ENCODE assay signal across 31 mouse cellular contexts in the genomic region with DNA sequence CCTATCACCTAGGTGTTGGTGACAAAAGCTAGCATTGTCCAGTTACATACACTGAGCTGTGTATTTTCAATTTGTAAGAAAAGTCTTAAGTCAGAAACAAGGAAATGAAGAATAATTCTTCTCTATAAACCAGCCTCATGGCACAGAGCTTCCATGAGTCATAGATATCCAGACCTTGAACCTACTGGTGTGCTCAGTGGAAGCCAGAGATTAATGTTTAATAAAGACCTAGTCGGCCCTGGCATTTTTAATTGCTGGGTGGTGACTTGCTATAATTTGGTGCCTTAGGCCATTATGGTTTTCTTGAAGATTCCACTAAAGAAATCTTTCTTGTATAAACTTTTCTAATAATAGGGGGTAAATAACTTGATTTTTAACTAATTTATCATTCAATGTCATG.
DNase-seq lines count a peak whose midpoint lies in the region; ATAC-seq and TF ChIP-seq lines count a peak whose summit lies in the region.
"Had no signal": no experiment of that assay in that cellular context is flagged by ENCODE, and none has a peak within 500 bp of the region (broad histone marks: within the 10 kb centered on the region; RNA-seq: fewer than 3 reads in every experiment).

No protein-coding gene starts in this region.

- POLR2A ChIA-PET in Patski (lab: Charles Lee), result no interaction called here

- no peaks in the 10 kb centered on the region for H3K4me1 ChIP-seq in kidney, adult 2 months (ENCODE audit: control insufficient read depth, insufficient read depth, low read length)
- no peaks in the 10 kb centered on the region for H3K4me1 ChIP-seq in intestine, postnatal 0 days (replicated peaks; ENCODE audit: control insufficient read depth, insufficient read depth, low read length)
- H3K4me1 ChIP-seq in hindbrain, embryonic 16.5 days (ENCODE audit: control insufficient read depth, insufficient read depth, low read depth, low read length), result no peaks in the 10 kb centered on the region
- H3K4me1 ChIP-seq: embryonic facial prominence, embryonic 10.5 days; embryonic facial prominence, embryonic 15.5 days; forebrain, embryonic 13.5 days; heart, embryonic 12.5 days; hindbrain, embryonic 13.5 days; limb, embryonic 13.5 days; liver, embryonic 13.5 days; midbrain, embryonic 13.5 days; neural tube, embryonic 13.5 days had no signal

- DNase-seq in adrenal gland, adult (ENCODE audit: inconsistent age in 2 of 2, low spot score in 1 of 2), result peak; percentile 43 to 77
- no peak for DNase-seq in adrenal gland, postnatal 25 days
- DNase-seq in kidney, adult 2 months, result peak; percentile 70
- no peak for DNase-seq in kidney, postnatal 10 days
- peak; percentile 31 for DNase-seq in Patski (ENCODE audit: low read depth, low spot score)
- no peak for DNase-seq in layer of hippocampus, adult 9-10 months (ENCODE audit: low spot score)
- DNase-seq: cerebellum, adult 8-10 months; cerebellum, postnatal 25 days; gastrocnemius, postnatal 36 days; heart, adult 18-20 months; heart, postnatal 4 days; liver, embryonic 13.5 days; lung, adult 18-20 months; right cerebral cortex, postnatal 4 days; thymus, adult 18-20 months; thymus, postnatal 25 days had no signal

- H3K36me3 ChIP-seq in kidney, adult 2 months (ENCODE audit: control insufficient read depth, insufficient read depth, low read length), result no peaks in the 10 kb centered on the region
- H3K36me3 ChIP-seq in intestine, postnatal 0 days (ENCODE audit: control insufficient read depth, insufficient read depth), result no peaks in the 10 kb centered on the region
- H3K36me3 ChIP-seq in hindbrain, embryonic 16.5 days (ENCODE audit: control insufficient read depth, insufficient read depth, low read length), result no peaks in the 10 kb centered on the region
- H3K36me3 ChIP-seq: embryonic facial prominence, embryonic 10.5 days; embryonic facial prominence, embryonic 15.5 days; G1E; heart, embryonic 12.5 days; hindbrain, embryonic 13.5 days; limb, embryonic 13.5 days; liver, embryonic 13.5 days; midbrain, embryonic 13.5 days; neural tube, embryonic 13.5 days had no signal

- no peaks in the 10 kb centered on the region for H3K9me3 ChIP-seq in intestine, postnatal 0 days (ENCODE audit: control insufficient read depth)
- H3K9me3 ChIP-seq in hindbrain, embryonic 16.5 days (ENCODE audit: control insufficient read depth, low read length), result no peaks in the 10 kb centered on the region
- H3K9me3 ChIP-seq: embryonic facial prominence, embryonic 10.5 days; embryonic facial prominence, embryonic 15.5 days; forebrain, embryonic 13.5 days; G1E; heart, embryonic 12.5 days; hindbrain, embryonic 13.5 days; limb, embryonic 13.5 days; liver, embryonic 13.5 days; midbrain, embryonic 13.5 days; neural tube, embryonic 13.5 days had no signal

- in situ Hi-C loops in Patski (cut with MboI; ENCODE audit: low pct_unique_long_range_greater_than_20kb), result no loop called here

- H3K4me3 ChIP-seq in kidney, adult 2 months (ENCODE audit: insufficient read depth, low read depth, low read length), result no peak overlapping the region
- no peak overlapping the region for H3K4me3 ChIP-seq in intestine, postnatal 0 days (ENCODE audit: low read depth, low read length)
- H3K4me3 ChIP-seq in hindbrain, embryonic 16.5 days (ENCODE audit: low read length), result no peak overlapping the region
- H3K4me3 ChIP-seq: embryonic facial prominence, embryonic 10.5 days; embryonic facial prominence, embryonic 15.5 days; forebrain, embryonic 13.5 days; heart, embryonic 12.5 days; hindbrain, embryonic 13.5 days; layer of hippocampus, adult 2 months; limb, embryonic 13.5 days; liver, embryonic 13.5 days; midbrain, embryonic 13.5 days; neural tube, embryonic 13.5 days had no signal

- H3K4me2 ChIP-seq in intestine, postnatal 0 days (replicated peaks; ENCODE audit: low read depth), result no peak overlapping the region
- H3K4me2 ChIP-seq in hindbrain, embryonic 16.5 days (ENCODE audit: low read length), result no peak overlapping the region
- H3K4me2 ChIP-seq: embryonic facial prominence, embryonic 15.5 days; forebrain, embryonic 13.5 days; heart, embryonic 12.5 days; hindbrain, embryonic 13.5 days; limb, embryonic 13.5 days; liver, embryonic 13.5 days; midbrain, embryonic 13.5 days; neural tube, embryonic 13.5 days had no signal

- ATAC-seq in Patski, result peak; percentile 78
- ATAC-seq in intestine, postnatal 0 days, result peak; percentile 99
- no peak for ATAC-seq in hindbrain, embryonic 16.5 days
- ATAC-seq: forebrain, embryonic 13.5 days; lung, postnatal 0 days; midbrain, embryonic 13.5 days had no signal

- H3K27ac ChIP-seq in kidney, adult 2 months (ENCODE audit: insufficient read depth, low read depth, low read length), result no peak overlapping the region
- H3K27ac ChIP-seq in intestine, postnatal 0 days (ENCODE audit: low read depth, low read length), result peak overlapping the region; percentile 50; the same call in 1 of the 2 replicates
- H3K27ac ChIP-seq in hindbrain, embryonic 16.5 days (ENCODE audit: low read depth, low read length), result no peak overlapping the region
- H3K27ac ChIP-seq: embryonic facial prominence, embryonic 10.5 days; embryonic facial prominence, embryonic 15.5 days; forebrain, embryonic 13.5 days; hindbrain, embryonic 13.5 days; layer of hippocampus, adult 2 months; limb, embryonic 13.5 days; liver, embryonic 13.5 days; macrophage; midbrain, embryonic 13.5 days; neural tube, embryonic 13.5 days; stomach, postnatal 0 days had no signal

- TF ChIP-seq POLR2A in kidney, adult 2 months (IDR thresholded peaks at IDR 0.05; ENCODE audit: low read depth, low read length), result no peak

- no peaks in the 10 kb centered on the region for H3K27me3 ChIP-seq in kidney, adult 2 months (replicated peaks; ENCODE audit: control insufficient read depth, insufficient read depth, low read length)
- H3K27me3 ChIP-seq in Patski, result no peaks in the 10 kb centered on the region
- no peaks in the 10 kb centered on the region for H3K27me3 ChIP-seq in intestine, postnatal 0 days (replicated peaks; ENCODE audit: control insufficient read depth, insufficient read depth, low read length)
- H3K27me3 ChIP-seq in hindbrain, embryonic 16.5 days (replicated peaks; ENCODE audit: control insufficient read depth, insufficient read depth, low read length), result no peaks in the 10 kb centered on the region
- H3K27me3 ChIP-seq: embryonic facial prominence, embryonic 15.5 days; forebrain, embryonic 13.5 days; heart, embryonic 12.5 days; hindbrain, embryonic 13.5 days; limb, embryonic 13.5 days; liver, embryonic 13.5 days; midbrain, embryonic 13.5 days; neural tube, embryonic 13.5 days had no signal

- TF ChIP-seq CTCF in kidney, adult 2 months (conservative IDR thresholded peaks at IDR 0.05; ENCODE audit: insufficient read depth, insufficient read length, low read depth, low read length), result no peak
- TF ChIP-seq CTCF in Patski (IDR thresholded peaks at IDR 0.05), result no peak
- TF ChIP-seq CTCF in intestine, postnatal 0 days (IDR thresholded peaks at IDR 0.05; ENCODE audit: low read depth), result no peak

- no peak overlapping the region for H3K9ac ChIP-seq in intestine, postnatal 0 days (ENCODE audit: low read depth, low read length)
- H3K9ac ChIP-seq in hindbrain, embryonic 16.5 days (ENCODE audit: low read depth, low read length), result no peak overlapping the region
- H3K9ac ChIP-seq: embryonic facial prominence, embryonic 15.5 days; forebrain, embryonic 13.5 days; heart, embryonic 12.5 days; hindbrain, embryonic 13.5 days; limb, embryonic 13.5 days; liver, embryonic 13.5 days; midbrain, embryonic 13.5 days; neural tube, embryonic 13.5 days had no signal

- WGBS in kidney, adult 2 months, result 35% methylated on average over 1 of the region's 1 CpGs
- 22% methylated on average over 1 of the region's 1 CpGs for WGBS in intestine, postnatal 0 days
- WGBS in hindbrain, embryonic 16.5 days, result 90% methylated on average over 1 of the region's 1 CpGs

- CTCF ChIA-PET in Patski (lab: Charles Lee), result interaction anchor here (1.0 kb wide), 1 partner anchor 13 kb away, joined by 5 read pairs; no protein-coding TSS in a partner anchor

Comparison
In these comparisons a context has a peak if more than half of its experiments do, and no peak if none do; other contexts are left out.
1. DNase-seq: peak in adrenal gland, adult (2 of 2), kidney, adult 2 months (single experiment) and Patski (single experiment); none in adrenal gland, postnatal 25 days (single experiment), kidney, postnatal 10 days (single experiment) and layer of hippocampus, adult 9-10 months (single experiment).